Mouse (Mus musculus) cerebellum, adult 2 months (tissue): ENCODE data around the gene Thsd7b.

ENCODE experiments used
- CTCF ChIP-seq: fragments of 200-500 bp; IDR thresholded peaks from 2 replicates; pipeline ENCODE4 v1.5.1; 2011; ENCODE audit warnings: low read depth, mild to moderate bottlenecking, control low read depth, low read length, moderate library complexity, borderline replicate concordance; ENCODE audit not compliant: insufficient read depth
- POLR2A ChIP-seq: fragments of 200-500 bp; IDR thresholded peaks from 2 replicates; pipeline ENCODE4 v1.6.1; 2011; ENCODE audit warnings: low read length, control low read depth, borderline replicate concordance; ENCODE audit not compliant: insufficient read depth

- TF ChIP-seq CTCF (no peak), POLR2A (no peak)
Observed at GRCm38 (mm10) chr1:129501707-129502106, 228.6 kb downstream of the Thsd7b start.
